ENCODE assay signal across 21 mouse cellular contexts in genomic region chr2:55088034-55088433, GRCm38 (mm10).
DNase-seq lines count a peak whose midpoint lies in the region; ATAC-seq lines count a peak whose summit lies in the region.
"Had no signal": no experiment of that assay in that cellular context is flagged by ENCODE, and none has a peak within 500 bp of the region (broad histone marks: within the 10 kb centered on the region; RNA-seq: fewer than 3 reads in every experiment).

No protein-coding gene starts in this region.

- peak; percentile 88 for ATAC-seq in frontal cortex, adult (ENCODE audit: low TSS enrichment)
- ATAC-seq: activated CD4-positive, CD25-positive, alpha-beta regulatory T cell, adult 4 months; CD4-positive, CD25-positive, alpha-beta regulatory T cell, adult 4 months; forebrain, embryonic 13.5 days; forebrain, embryonic 15.5 days; Patski had no signal

- DNase-seq in frontal cortex, postnatal 14 days (ENCODE audit: low spot score in 2 of 2), result no peak
- DNase-seq in left cerebral cortex, adult 11 months (ENCODE audit: low spot score), result peak; percentile 19
- DNase-seq in left cerebral cortex, adult 9 months (ENCODE audit: low spot score in 2 of 2), result no peak
- peak; percentile 8 for DNase-seq in adipocyte (ENCODE audit: low spot score)
- peak; percentile 34 for DNase-seq in telencephalon, adult 2 months (ENCODE audit: low read depth, low spot score)
- no peak for DNase-seq in thymus, postnatal 10 days (ENCODE audit: low spot score in 2 of 2)
- DNase-seq: adrenal gland, adult 2 months; adrenal gland, postnatal 10 days; adrenal gland, postnatal 25 days; B cell, adult 2 months; cerebellum, adult 11-12 months; cerebellum, adult 2 months; cerebellum, adult 9-10 months; cerebellum, postnatal 10 days; cerebellum, postnatal 25 days had no signal

Comparison
In these comparisons a context has a peak if more than half of its experiments do, and no peak if none do; other contexts are left out.
1. DNase-seq: peak in left cerebral cortex, adult 11 months (single experiment), adipocyte (single experiment) and telencephalon, adult 2 months (single experiment); none in frontal cortex, postnatal 14 days (0 of 2), left cerebral cortex, adult 9 months (0 of 2) and thymus, postnatal 10 days (0 of 2).